Mouse (Mus musculus) thymus, postnatal 10 days (tissue): ENCODE results near the gene Barx2.
"Not testable (repeated sequence)": the region's sequence is repeated elsewhere in the genome, so short reads cannot be mapped to it uniquely, and the experiment has no call there.

Experiments used
- DNase-seq, 2 experiments: peaks; one replicate each; pipeline ENCODE4 v3.0.0; 2021; ENCODE audit warnings: low spot score in 2 of 2

The Barx2 gene

GRCm38 (mm10) chr9:31912921-31913738 is at the start of gene Barx2:
TSS of gene Barx2 (minus strand) at chr9:31913462.
- peak; percentile 39 to 49 for DNase-seq

GRCm38 (mm10) chr9:31962265-31962664 is 49.0 kb upstream of the Barx2 start:
- DNase-seq = no peak

- DNase-seq = no peak
Observed at GRCm38 (mm10) chr9:31960488-31960887, 47.2 kb upstream of the Barx2 start.

- no peak for DNase-seq
Observed at GRCm38 (mm10) chr9:31958120-31958519, 44.9 kb upstream of the Barx2 start.

- DNase-seq = no peak
Observed at GRCm38 (mm10) chr9:31950506-31950905, 37.2 kb upstream of the Barx2 start.

GRCm38 (mm10) chr9:31949031-31949430 is 35.8 kb upstream of the Barx2 start:
- no peak for DNase-seq

GRCm38 (mm10) chr9:31947051-31947450 is 33.8 kb upstream of the Barx2 start:
- DNase-seq = no peak

- DNase-seq = no peak
Observed at GRCm38 (mm10) chr9:31942334-31942733, 29.1 kb upstream of the Barx2 start.

- DNase-seq = not testable (repeated sequence)
Observed at GRCm38 (mm10) chr9:31936486-31936885, 23.2 kb upstream of the Barx2 start.

- DNase-seq = no peak
Observed at GRCm38 (mm10) chr9:31931691-31932090, 18.4 kb upstream of the Barx2 start.

- DNase-seq = no peak
Observed at GRCm38 (mm10) chr9:31931255-31931654, 18.0 kb upstream of the Barx2 start.

- DNase-seq = no peak
Observed at GRCm38 (mm10) chr9:31926766-31927165, 13.5 kb upstream of the Barx2 start.

- DNase-seq = peak; percentile 68 to 86
Observed at GRCm38 (mm10) chr9:31925830-31926624, 12.8 kb upstream of the Barx2 start.

- DNase-seq = no peak
Observed at GRCm38 (mm10) chr9:31923529-31923928, 10.3 kb upstream of the Barx2 start.

- no peak for DNase-seq
Observed at GRCm38 (mm10) chr9:31919802-31920201, 6.5 kb upstream of the Barx2 start.

GRCm38 (mm10) chr9:31916421-31916820 is 3.2 kb upstream of the Barx2 start:
- no peak for DNase-seq

- DNase-seq = peak in 1 of 2 experiments; percentile 5
Observed at GRCm38 (mm10) chr9:31914871-31915270, 1.6 kb upstream of the Barx2 start.

- DNase-seq = no peak
Observed at GRCm38 (mm10) chr9:31913739-31914591, 703 bp upstream of the Barx2 start.

GRCm38 (mm10) chr9:31912553-31912920 is 725 bp downstream of the Barx2 start:
- no peak for DNase-seq

GRCm38 (mm10) chr9:31910221-31910620 is 3.0 kb downstream of the Barx2 start:
- no peak for DNase-seq

GRCm38 (mm10) chr9:31901781-31902180 is 11.5 kb downstream of the Barx2 start:
- no peak for DNase-seq

- DNase-seq = no peak
Observed at GRCm38 (mm10) chr9:31894775-31895320, 18.4 kb downstream of the Barx2 start.
